Mouse (Mus musculus) hindbrain, postnatal 0 days (tissue): Measurements from ENCODE around the gene Kmt2e. TPM values are rescaled to one million over a fixed set of nuclear protein-coding genes. Genes with fewer than 3 reads are reported as not detected.

ENCODE experiments used
- ATAC-seq: fragments of 200-750 bp; cut with Nextera tagmentation; 2 replicates; pipeline ENCODE4 v1.8.0; 2017; ENCODE audit warnings: mild to moderate bottlenecking, moderate TSS enrichment, moderate library complexity
- DNase-seq: peaks from one replicate; pipeline ENCODE4 v3.0.0-alpha.2; 2015; ENCODE audit warnings: low spot score
- H3K27ac ChIP-seq: fragments of 300-500 bp; sonication (generic); 2 replicates; pipeline ENCODE4 v1.5.1; 2014; ENCODE audit warnings: mild to moderate bottlenecking
- H3K27me3 ChIP-seq: fragments of 300-500 bp; sonication (generic); 2 replicates; pipeline ENCODE4 v1.6.1; 2014; ENCODE audit warnings: low read length, mixed read lengths; ENCODE audit not compliant: insufficient read depth
- H3K36me3 ChIP-seq: fragments of 300-500 bp; sonication (generic); 2 replicates; pipeline ENCODE4 v1.6.1; 2014; ENCODE audit warnings: low read length, mixed read lengths; ENCODE audit not compliant: insufficient read depth
- H3K4me1 ChIP-seq: fragments of 300-500 bp; sonication (generic); 2 replicates; pipeline ENCODE4 v1.6.1; 2014; ENCODE audit warnings: antibody characterized with exemption, low read length, mixed read lengths; ENCODE audit not compliant: insufficient read depth
- H3K4me2 ChIP-seq: fragments of 300-500 bp; sonication (generic); 2 replicates; pipeline ENCODE4 v1.6.1; 2014; ENCODE audit warnings: low read depth, mild to moderate bottlenecking, low read length, moderate library complexity, mixed read lengths
- H3K4me3 ChIP-seq: fragments of 300-500 bp; sonication (generic); 2 replicates; pipeline ENCODE4 v1.5.1; 2014; ENCODE audit warnings: low read length
- H3K9ac ChIP-seq: fragments of 300-500 bp; sonication (generic); replicated peaks from 2 replicates; pipeline ENCODE4 v1.6.1; 2014; ENCODE audit warnings: mild to moderate bottlenecking, low read length, moderate library complexity, mixed read lengths
- H3K9me3 ChIP-seq: fragments of 300-500 bp; sonication (generic); 2 replicates; pipeline ENCODE4 v1.6.1; 2016; ENCODE audit warnings: low read length, mixed read lengths
- CTCF ChIP-seq: IDR thresholded peaks from 2 replicates; pipeline ENCODE4 v1.5.1; 2016; ENCODE audit warnings: antibody characterized with exemption, control low read depth, low read depth
- WGBS: fragments of 180-500 bp; shearing (Covaris S2); extraction: QIAGEN DNeasy Blood & Tissue Kit; methylation state at CpG from one replicate; pipeline ENCODE4 v1.1.7; 2014; 5-methylcytosine and 5-hydroxymethylcytosine counted together
- polyA plus RNA-seq: library from polyadenylated mRNA; unstranded; fragments of >200 nt; fragmentation: Nextera tagmentation; extraction: Ambion mirVana; gene quantifications from 2 replicates; pipeline ENCODE4 v1.2.1, GENCODE M21; 2015
- total RNA-seq: library from RNA; depleted of rRNA; stranded (reverse); fragments of >200 nt; gene quantifications from 2 replicates; pipeline ENCODE4 v1.2.3, GENCODE M21; 2014

Kmt2e gene
- total and polyA plus RNA-seq, 2 experiments from 2014 or later, result 51.2 to 119 TPM

- no peak for TF ChIP-seq CTCF
- Histone ChIP-seq H3K27ac (peak overlapping the region; percentile 98), H3K9ac (peak overlapping the region; percentile 81; the same call in 1 of the 2 replicates), H3K36me3 (no peaks in the 10 kb centered on the region), H3K27me3 (no peaks in the 10 kb centered on the region), H3K9me3 (no peaks in the 10 kb centered on the region), H3K4me3 (no peak overlapping the region), H3K4me2 (peak overlapping the region; percentile 78; the same call in 1 of the 2 replicates), H3K4me1 (peaks cover 21% of the 10 kb centered on the region; the same call in 1 of the 2 replicates)
- DNase-seq (no peak), ATAC-seq (no peak)
- WGBS, result 38% methylated on average over 7 of the region's 7 CpGs
Measured at GRCm38 (mm10) chr5:23419616-23420170, 14.5 kb upstream of the Kmt2e start.

GRCm38 (mm10) chr5:23420410-23420809, 13.8 kb upstream of the Kmt2e start:
- Histone ChIP-seq H3K4me3 (no peak overlapping the region), H3K9ac (no peak overlapping the region), H3K9me3 (no peaks in the 10 kb centered on the region), H3K36me3 (no peaks in the 10 kb centered on the region), H3K27ac (peak overlapping the region; percentile 98; the same call in 1 of the 2 replicates), H3K27me3 (no peaks in the 10 kb centered on the region), H3K4me2 (no peak overlapping the region), H3K4me1 (0 out of 2 replicates have a peak, but pooled peaks cover 15% of the 10 kb centered on the region)
- no peak for ATAC-seq
- no peak for DNase-seq
- TF ChIP-seq CTCF, result no peak
- WGBS, result 40% methylated on average over 1 of the region's 1 CpGs

GRCm38 (mm10) chr5:23421440-23421839, 12.8 kb upstream of the Kmt2e start:
- no peak for TF ChIP-seq CTCF
- Histone ChIP-seq H3K36me3 (no peaks in the 10 kb centered on the region), H3K27ac (no peak overlapping the region), H3K4me3 (no peak overlapping the region), H3K4me2 (no peak overlapping the region), H3K9ac (no peak overlapping the region), H3K4me1 (0 out of 2 replicates have a peak, but pooled peaks cover 11% of the 10 kb centered on the region), H3K9me3 (no peaks in the 10 kb centered on the region), H3K27me3 (no peaks in the 10 kb centered on the region)
- ATAC-seq (no peak), DNase-seq (no peak)
- WGBS, result 95% methylated on average over 2 of the region's 2 CpGs

GRCm38 (mm10) chr5:23423036-23423435, 11.2 kb upstream of the Kmt2e start:
- no peak overlapping the region for H3K4me3 ChIP-seq
- no peak for ATAC-seq
- no peak for DNase-seq
- H3K36me3 ChIP-seq, result no peaks in the 10 kb centered on the region
- H3K4me2 ChIP-seq, result no peak overlapping the region
- H3K9ac ChIP-seq, result no peak overlapping the region
- no peaks in the 10 kb centered on the region for H3K27me3 ChIP-seq
- H3K9me3 ChIP-seq, result no peaks in the 10 kb centered on the region
- H3K27ac ChIP-seq, result no peak overlapping the region
- 0 out of 2 replicates have a peak, but pooled peaks cover 11% of the 10 kb centered on the region for H3K4me1 ChIP-seq
- TF ChIP-seq CTCF, result no peak
- 88% methylated on average over 3 of the region's 3 CpGs for WGBS

GRCm38 (mm10) chr5:23427501-23427900, 6.7 kb upstream of the Kmt2e start:
- no peak for ATAC-seq

GRCm38 (mm10) chr5:23431070-23431864, 3.0 kb upstream of the Kmt2e start:
- Histone ChIP-seq H3K36me3 (no peaks in the 10 kb centered on the region), H3K4me2 (peak overlapping the region; percentile 89), H3K27me3 (no peaks in the 10 kb centered on the region), H3K9ac (peak overlapping the region; percentile 41), H3K9me3 (no peaks in the 10 kb centered on the region), H3K4me1 (peaks cover 4% of the 10 kb centered on the region; the same call in 1 of the 2 replicates), H3K27ac (peak overlapping the region; percentile 100), H3K4me3 (peak overlapping the region; percentile 89)
- no peak for TF ChIP-seq CTCF
- DNase-seq (peak; percentile 44), ATAC-seq (no peak)
- WGBS, result 9% methylated on average over 10 of the region's 10 CpGs

More at GRCm38 (mm10) chr5:23427501-23427900, 6.7 kb upstream of the Kmt2e start:
- peaks cover 4% of the 10 kb centered on the region; the same call in 1 of the 2 replicates for H3K4me1 ChIP-seq
- H3K4me3 ChIP-seq, result no peak overlapping the region
- WGBS, result 13% methylated on average over 1 of the region's 1 CpGs
- no peaks in the 10 kb centered on the region for H3K36me3 ChIP-seq
- H3K27ac ChIP-seq, result no peak overlapping the region
- DNase-seq, result no peak
- TF ChIP-seq CTCF, result no peak
- no peaks in the 10 kb centered on the region for H3K9me3 ChIP-seq
- H3K4me2 ChIP-seq, result no peak overlapping the region
- no peak overlapping the region for H3K9ac ChIP-seq
- H3K27me3 ChIP-seq, result no peaks in the 10 kb centered on the region
